Mouse (Mus musculus) mature B cell (primary cell): ENCODE measurements around the gene Gm10487.
"Not testable (repeated sequence)": the region's sequence is repeated elsewhere in the genome, so short reads cannot be mapped to it uniquely, and the experiment has no call there.

ENCODE experiments used
- in situ Hi-C: fragments of 300-500 bp; cut with MboI; formaldehyde crosslinking; loops from 2 replicates; pipeline ENCODE4 v1.14.3; 2019

Gm10487 gene

GRCm38 (mm10) chrX:30843369-30843768, at the start of gene Gm10487:
Gm10487 (minus strand) TSS chrX:30843469.
- in situ Hi-C loops = not testable (repeated sequence)
